In the genomic region with DNA sequence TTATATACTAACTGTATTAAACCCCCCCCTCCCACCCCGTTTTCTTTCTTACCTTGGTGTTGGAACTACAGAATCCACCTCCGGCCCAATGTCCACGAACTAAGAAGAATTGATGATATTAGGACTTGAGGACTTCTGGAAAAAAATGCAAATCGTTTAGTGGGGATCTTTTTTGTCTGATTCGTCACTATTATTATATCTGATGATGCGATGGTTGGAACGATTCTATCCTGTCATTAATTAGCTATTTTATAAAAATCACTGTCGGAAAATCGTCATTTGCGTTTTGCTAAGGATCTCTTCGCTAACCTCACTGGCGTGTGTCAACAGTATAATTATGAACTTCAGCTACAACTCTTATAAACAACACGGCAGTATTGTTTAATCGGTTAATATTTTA, we compare ENCODE assay signal across 15 mouse cellular contexts. TPM values are rescaled to one million over a fixed set of nuclear protein-coding genes. Genes with fewer than 3 reads are reported as not detected.
DNase-seq lines count a peak whose midpoint lies in the region; ATAC-seq and TF ChIP-seq lines count a peak whose summit lies in the region.
"Had no signal": no experiment of that assay in that cellular context is flagged by ENCODE, and none has a peak within 500 bp of the region (broad histone marks: within the 10 kb centered on the region; RNA-seq: fewer than 3 reads in every experiment).

No protein-coding gene starts in this region.

- no peaks in the 10 kb centered on the region for H3K36me3 ChIP-seq in intestine, embryonic 16.5 days (ENCODE audit: control insufficient read depth, insufficient read depth, low read length)
- H3K36me3 ChIP-seq in intestine, embryonic 15.5 days = no peaks in the 10 kb centered on the region
- H3K36me3 ChIP-seq in liver, postnatal 0 days (replicated peaks; ENCODE audit: insufficient read depth, low read length) = no peaks in the 10 kb centered on the region
- H3K36me3 ChIP-seq in liver, embryonic 12.5 days = no peaks in the 10 kb centered on the region
- H3K36me3 ChIP-seq in embryonic facial prominence, embryonic 14.5 days (ENCODE audit: control insufficient read depth, insufficient read depth, low read length) = no peaks in the 10 kb centered on the region
- H3K36me3 ChIP-seq: hindbrain, embryonic 13.5 days; midbrain, embryonic 13.5 days had no signal

- no peak overlapping the region for H3K4me3 ChIP-seq in intestine, embryonic 16.5 days (ENCODE audit: low read length)
- no peak overlapping the region for H3K4me3 ChIP-seq in intestine, embryonic 15.5 days (replicated peaks)
- no peak overlapping the region for H3K4me3 ChIP-seq in liver, postnatal 0 days (ENCODE audit: low read depth, low read length)
- no peak overlapping the region for H3K4me3 ChIP-seq in liver, embryonic 12.5 days
- H3K4me3 ChIP-seq in embryonic facial prominence, embryonic 14.5 days (ENCODE audit: low read depth, low read length) = peak overlapping the region; percentile 83

- peak; percentile 30 for DNase-seq in embryo, embryonic 10.5 days (ENCODE audit: low spot score)
- no peak for DNase-seq in embryo, embryonic 10 days (ENCODE audit: low spot score)
- DNase-seq in liver, postnatal 0 days = no peak
- DNase-seq in embryonic facial prominence, embryonic 14.5 days (ENCODE audit: low spot score) = no peak
- no peak for DNase-seq in urinary bladder, adult 2 months (ENCODE audit: low spot score)
- DNase-seq: kidney, adult 9 months; layer of hippocampus, adult 9-11 months; right cerebral cortex, postnatal 14 days; thymus, postnatal 36 days had no signal

- no peak overlapping the region for H3K9ac ChIP-seq in intestine, embryonic 16.5 days (ENCODE audit: low read depth, low read length)
- H3K9ac ChIP-seq in intestine, embryonic 15.5 days = no peak overlapping the region
- H3K9ac ChIP-seq in liver, postnatal 0 days (replicated peaks) = no peak overlapping the region
- no peak overlapping the region for H3K9ac ChIP-seq in liver, embryonic 12.5 days
- H3K9ac ChIP-seq in embryonic facial prominence, embryonic 14.5 days (ENCODE audit: low read depth, low read length) = peak overlapping the region; percentile 96
- H3K9ac ChIP-seq: hindbrain, embryonic 13.5 days; liver, embryonic 14.5 days had no signal

- TF ChIP-seq EP300 in liver, postnatal 0 days (IDR thresholded peaks at IDR 0.05; ENCODE audit: low read depth) = no peak

- H3K4me2 ChIP-seq in intestine, embryonic 16.5 days (ENCODE audit: low read depth, low read length) = 0 out of 2 replicates have a peak overlapping the region, but pooled peaks have one; percentile 93
- no peak overlapping the region for H3K4me2 ChIP-seq in intestine, embryonic 15.5 days (replicated peaks)
- H3K4me2 ChIP-seq in liver, postnatal 0 days (ENCODE audit: low read depth, low read length) = peak overlapping the region; percentile 99; the same call in 1 of the 2 replicates
- H3K4me2 ChIP-seq in liver, embryonic 12.5 days = no peak overlapping the region
- peak overlapping the region; percentile 76 for H3K4me2 ChIP-seq in embryonic facial prominence, embryonic 14.5 days (ENCODE audit: low read depth, low read length)

- no peak overlapping the region for H3K27ac ChIP-seq in intestine, embryonic 16.5 days (ENCODE audit: low read length)
- H3K27ac ChIP-seq in intestine, embryonic 15.5 days = no peak overlapping the region
- H3K27ac ChIP-seq in liver, postnatal 0 days (ENCODE audit: low read depth) = no peak overlapping the region
- no peak overlapping the region for H3K27ac ChIP-seq in liver, embryonic 12.5 days
- peak overlapping the region; percentile 95 for H3K27ac ChIP-seq in embryonic facial prominence, embryonic 14.5 days (replicated peaks; ENCODE audit: low read depth, low read length)
- H3K27ac ChIP-seq: hindbrain, embryonic 13.5 days; liver, embryonic 14.5 days; midbrain, embryonic 13.5 days had no signal

- 0 out of 2 replicates have a peak, but pooled peaks cover 14% of the 10 kb centered on the region for H3K4me1 ChIP-seq in intestine, embryonic 16.5 days (ENCODE audit: control insufficient read depth, insufficient read depth, low read length)
- H3K4me1 ChIP-seq in intestine, embryonic 15.5 days (replicated peaks) = peaks cover 26% of the 10 kb centered on the region
- H3K4me1 ChIP-seq in liver, postnatal 0 days (ENCODE audit: insufficient read depth) = peaks cover 20% of the 10 kb centered on the region
- peaks cover 8% of the 10 kb centered on the region; the same call in 1 of the 2 replicates for H3K4me1 ChIP-seq in liver, embryonic 12.5 days
- 0 out of 2 replicates have a peak, but pooled peaks cover 3% of the 10 kb centered on the region for H3K4me1 ChIP-seq in embryonic facial prominence, embryonic 14.5 days (ENCODE audit: control insufficient read depth, insufficient read depth, low read length)

- 15% methylated on average over 14 of the region's 14 CpGs for WGBS in intestine, embryonic 16.5 days
- WGBS in intestine, embryonic 15.5 days = 12% methylated on average over 14 of the region's 14 CpGs
- 7% methylated on average over 14 of the region's 14 CpGs for WGBS in liver, postnatal 0 days (ENCODE audit: insufficient replicate concordance)
- WGBS in liver, embryonic 12.5 days (ENCODE audit: insufficient replicate concordance) = 8% methylated on average over 14 of the region's 14 CpGs
- 9% methylated on average over 14 of the region's 14 CpGs for WGBS in embryonic facial prominence, embryonic 14.5 days

- H3K9me3 ChIP-seq in intestine, embryonic 16.5 days (ENCODE audit: control insufficient read depth, low read length) = no peaks in the 10 kb centered on the region
- no peaks in the 10 kb centered on the region for H3K9me3 ChIP-seq in intestine, embryonic 15.5 days
- no peaks in the 10 kb centered on the region for H3K9me3 ChIP-seq in liver, postnatal 0 days (ENCODE audit: low read length)
- H3K9me3 ChIP-seq in liver, embryonic 12.5 days (replicated peaks) = no peaks in the 10 kb centered on the region
- H3K9me3 ChIP-seq in embryonic facial prominence, embryonic 14.5 days (ENCODE audit: control insufficient read depth, low read length) = no peaks in the 10 kb centered on the region
- H3K9me3 ChIP-seq: hindbrain, embryonic 13.5 days; midbrain, embryonic 13.5 days had no signal

- no peak for TF ChIP-seq CTCF in liver, postnatal 0 days (IDR thresholded peaks at IDR 0.05; ENCODE audit: low read depth)

- ATAC-seq in intestine, embryonic 16.5 days = no peak
- no peak for ATAC-seq in intestine, embryonic 15.5 days
- no peak for ATAC-seq in liver, postnatal 0 days
- ATAC-seq in liver, embryonic 12.5 days = no peak
- no peak for ATAC-seq in embryonic facial prominence, embryonic 14.5 days (ENCODE audit: low read depth)

- H3K27me3 ChIP-seq in intestine, embryonic 16.5 days (replicated peaks; ENCODE audit: control insufficient read depth, insufficient read depth, low read length) = peaks cover 32% of the 10 kb centered on the region
- peaks cover 35% of the 10 kb centered on the region for H3K27me3 ChIP-seq in intestine, embryonic 15.5 days (replicated peaks)
- peaks cover 84% of the 10 kb centered on the region for H3K27me3 ChIP-seq in liver, postnatal 0 days (ENCODE audit: insufficient read depth, low read length)
- H3K27me3 ChIP-seq in liver, embryonic 12.5 days (replicated peaks) = peaks cover 88% of the 10 kb centered on the region
- peaks cover 42% of the 10 kb centered on the region for H3K27me3 ChIP-seq in embryonic facial prominence, embryonic 14.5 days (replicated peaks; ENCODE audit: control insufficient read depth, insufficient read depth, low read length)

RNA-seq across cellular contexts. Expression of a gene that starts 4.3 kb away (rescaled TPM):
- polyA plus RNA-seq in intestine, embryonic 16.5 days (2015; fragmentation: Nextera tagmentation; extraction: Ambion mirVana) = 2.1 and 2.6 TPM in 2 replicates
- 2.7 and 2.9 TPM in 2 replicates for polyA plus RNA-seq in intestine, embryonic 15.5 days (2015; fragmentation: Nextera tagmentation; extraction: Ambion mirVana)
- 0.05 and 0.11 TPM in 2 replicates for polyA plus RNA-seq in liver, postnatal 0 days (2015; fragmentation: Nextera tagmentation; extraction: Ambion mirVana)
- polyA plus RNA-seq in liver, embryonic 12.5 days (2016; fragmentation: Nextera tagmentation; extraction: Ambion mirVana) = 0.02 and 0.05 TPM in 2 replicates
- 13.6 and 16.0 TPM in 2 replicates for polyA plus RNA-seq in embryonic facial prominence, embryonic 14.5 days (2014; fragmentation: Nextera tagmentation; extraction: Ambion mirVana)
- polyA plus RNA-seq in urinary bladder, adult 2 months (2012; rRNA removed) = 0.34 and 0.46 TPM in 2 replicates

Comparison
In these comparisons a context has a peak if more than half of its experiments do, and no peak if none do; other contexts are left out.
1. H3K4me2 ChIP-seq: peak in intestine, embryonic 16.5 days (single experiment), liver, postnatal 0 days (single experiment) and embryonic facial prominence, embryonic 14.5 days (single experiment); none in intestine, embryonic 15.5 days (single experiment) and liver, embryonic 12.5 days (single experiment).